ENCODE assay signal across 30 mouse cellular contexts in the genomic region with DNA sequence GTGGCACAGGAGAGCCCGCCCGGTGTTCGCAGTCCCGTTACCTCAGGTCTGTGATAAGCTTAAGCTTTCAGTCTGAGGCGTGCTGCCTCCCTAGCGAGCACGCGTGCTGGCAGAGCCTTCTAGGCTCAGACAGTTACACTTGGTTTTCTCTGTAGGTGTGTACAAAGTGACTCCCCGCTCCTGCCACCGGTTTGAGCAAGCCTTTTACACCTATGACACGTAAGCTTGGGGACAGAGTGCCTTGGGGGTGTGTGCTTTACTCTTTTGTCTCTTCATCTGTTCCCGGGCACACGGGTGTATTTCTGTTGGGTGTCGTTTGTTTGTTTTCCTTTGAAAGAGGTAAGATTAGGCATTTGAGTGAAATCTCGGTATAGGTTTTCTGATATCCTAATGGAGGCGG. TPM values are rescaled to one million over a fixed set of nuclear protein-coding genes. Genes with fewer than 3 reads are reported as not detected.
"Had no signal": no experiment of that assay in that cellular context is flagged by ENCODE, and none has a peak within 500 bp of the region (broad histone marks: within the 10 kb centered on the region; RNA-seq: fewer than 3 reads in every experiment).

No protein-coding gene starts in this region.

- H3K9ac ChIP-seq: embryonic facial prominence, embryonic 12.5 days; embryonic facial prominence, embryonic 13.5 days; embryonic facial prominence, embryonic 15.5 days; forebrain, embryonic 12.5 days; forebrain, embryonic 13.5 days; forebrain, embryonic 15.5 days; forebrain, postnatal 0 days had no signal

- DNase-seq: cerebellum, adult 9-10 months; cerebellum, adult 9-11 months; cerebellum, postnatal 10 days; cerebellum, postnatal 14 days; cerebellum, postnatal 25 days; cerebellum, postnatal 36 days; embryo, embryonic 11 days; forebrain, postnatal 0 days; gastrocnemius, adult 2 months; gastrocnemius, postnatal 10 days; gastrocnemius, postnatal 14 days; gastrocnemius, postnatal 25 days; gastrocnemius, postnatal 36 days; heart, adult 11 months; heart, adult 18-20 months; heart, adult 2 months had no signal

- H3K27ac ChIP-seq: embryonic facial prominence, embryonic 10.5 days; embryonic facial prominence, embryonic 12.5 days; embryonic facial prominence, embryonic 13.5 days; embryonic facial prominence, embryonic 15.5 days; forebrain, embryonic 10.5 days; forebrain, embryonic 12.5 days; forebrain, embryonic 13.5 days; forebrain, embryonic 15.5 days; gastrocnemius, adult 2 months; heart, adult 2 months had no signal

- H3K9me3 ChIP-seq: embryonic facial prominence, embryonic 10.5 days; embryonic facial prominence, embryonic 12.5 days; embryonic facial prominence, embryonic 13.5 days; embryonic facial prominence, embryonic 15.5 days; forebrain, embryonic 10.5 days; forebrain, embryonic 12.5 days; forebrain, embryonic 13.5 days; forebrain, embryonic 15.5 days had no signal

- ATAC-seq: forebrain, embryonic 13.5 days; forebrain, embryonic 14.5 days; forebrain, embryonic 15.5 days; forebrain, embryonic 16.5 days; forebrain, postnatal 0 days had no signal

- H3K4me1 ChIP-seq: embryonic facial prominence, embryonic 12.5 days; embryonic facial prominence, embryonic 13.5 days; embryonic facial prominence, embryonic 15.5 days; forebrain, embryonic 10.5 days; forebrain, embryonic 12.5 days; forebrain, embryonic 13.5 days; forebrain, embryonic 15.5 days had no signal

- H3K4me3 ChIP-seq: embryonic facial prominence, embryonic 10.5 days; embryonic facial prominence, embryonic 12.5 days; embryonic facial prominence, embryonic 13.5 days; embryonic facial prominence, embryonic 15.5 days; erythroblast, embryonic 14.5 days; forebrain, embryonic 10.5 days; forebrain, embryonic 12.5 days; forebrain, embryonic 13.5 days; forebrain, embryonic 15.5 days; gastrocnemius, adult 2 months; heart, adult 2 months had no signal

- H3K27me3 ChIP-seq: embryonic facial prominence, embryonic 12.5 days; embryonic facial prominence, embryonic 13.5 days; embryonic facial prominence, embryonic 15.5 days; forebrain, embryonic 12.5 days; forebrain, embryonic 13.5 days; forebrain, embryonic 15.5 days had no signal

- H3K4me2 ChIP-seq: embryonic facial prominence, embryonic 12.5 days; embryonic facial prominence, embryonic 13.5 days; embryonic facial prominence, embryonic 15.5 days; forebrain, embryonic 12.5 days; forebrain, embryonic 13.5 days; forebrain, embryonic 15.5 days had no signal

RNA-seq across cellular contexts. Expression of gene Abcc6, which starts 31.5 kb away (rescaled TPM):
- total RNA-seq: common myeloid progenitor, adult 5-6 weeks; gastrocnemius, postnatal 25 days; gastrocnemius, postnatal 36 days; granulocyte monocyte progenitor cell, adult 5-6 weeks; heart, adult 18-20 months; heart, adult 2 months; heart, adult 8-10 months had no signal
- polyA plus RNA-seq: embryonic facial prominence, embryonic 10.5 days had no signal

RNA-seq across cellular contexts. Expression of gene Kcnj11, which starts 39.0 kb away (rescaled TPM):
- total RNA-seq: common myeloid progenitor, adult 5-6 weeks; granulocyte monocyte progenitor cell, adult 5-6 weeks had no signal
